Mouse (Mus musculus): Measurements from ENCODE around the gene Itfg1.
"Not testable (repeated sequence)": the region's sequence is repeated elsewhere in the genome, so short reads cannot be mapped to it uniquely, and the experiment has no call there.

Gene Itfg1

DNA sequence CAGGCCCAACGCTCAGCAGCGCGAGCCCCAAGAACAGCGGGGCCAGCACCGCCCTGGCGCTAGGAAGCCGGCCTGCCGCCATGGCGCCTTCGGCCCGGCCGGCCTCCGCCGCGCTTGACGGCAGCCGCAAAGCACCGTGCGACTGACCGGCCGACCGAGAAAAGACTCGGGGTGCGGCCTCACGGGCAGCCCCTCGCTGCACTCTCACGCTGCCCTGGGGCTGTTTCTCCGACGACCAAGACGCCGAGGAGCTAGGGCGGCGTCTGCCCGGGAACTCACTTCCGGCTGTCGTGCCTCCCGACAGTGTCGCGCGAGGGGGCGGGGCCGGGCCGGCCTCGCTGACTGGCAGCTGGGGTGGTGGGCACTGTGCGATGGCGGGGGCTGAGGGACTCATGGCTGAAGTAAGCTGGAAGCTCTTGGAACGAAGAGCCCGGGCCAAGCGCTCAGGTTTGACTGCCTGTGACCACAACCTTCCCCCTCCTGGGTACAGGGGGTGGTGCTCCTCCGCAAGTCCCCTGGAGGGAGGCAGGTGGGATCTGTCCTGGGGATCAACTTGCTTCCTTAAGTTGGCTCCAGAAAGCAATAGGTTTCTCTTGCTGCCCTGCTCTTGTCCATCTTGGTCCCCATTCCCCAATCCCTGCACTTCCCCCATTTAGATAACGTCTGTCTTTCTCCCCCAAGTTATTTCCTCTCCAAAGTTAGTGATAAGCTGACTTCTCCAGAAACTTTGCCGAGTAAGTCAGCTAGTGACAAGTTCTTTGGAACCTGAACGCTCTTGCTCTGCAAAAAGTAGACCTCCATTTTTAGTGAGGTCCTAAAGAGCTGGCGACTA, at the start of gene Itfg1, which contains the start of gene Phkb:
Gene Itfg1, minus strand, starts transcription at position 265 of the 832 bp plus-strand sequence.
Gene Phkb, plus strand, starts transcription at position 303 of the 832 bp plus-strand sequence.
- peak; percentile 83 to 86 for DNase-seq (ENCODE audit: low spot score in 2 of 2)

DNA sequence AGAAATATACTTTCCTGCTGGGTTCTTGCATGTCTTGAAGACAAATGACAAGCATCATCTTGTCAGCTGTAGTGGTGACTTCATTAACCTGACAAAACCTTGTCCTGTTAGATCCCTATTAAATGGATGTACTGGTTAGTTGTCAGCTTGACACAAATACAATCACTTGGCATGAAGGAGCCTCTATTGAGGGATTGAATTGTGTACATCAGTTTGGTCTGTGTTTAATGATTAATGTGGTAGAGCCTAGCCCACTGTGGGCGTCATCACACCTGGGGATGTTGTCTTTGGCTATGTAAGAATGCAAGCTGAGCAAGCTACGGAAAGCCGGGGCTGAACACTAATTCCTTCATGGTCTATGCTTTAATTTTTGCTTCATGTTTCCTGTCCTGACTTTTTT, 44.1 kb upstream of the Itfg1 start:
- DNase-seq (ENCODE audit: low spot score in 2 of 2), result no peak

DNA sequence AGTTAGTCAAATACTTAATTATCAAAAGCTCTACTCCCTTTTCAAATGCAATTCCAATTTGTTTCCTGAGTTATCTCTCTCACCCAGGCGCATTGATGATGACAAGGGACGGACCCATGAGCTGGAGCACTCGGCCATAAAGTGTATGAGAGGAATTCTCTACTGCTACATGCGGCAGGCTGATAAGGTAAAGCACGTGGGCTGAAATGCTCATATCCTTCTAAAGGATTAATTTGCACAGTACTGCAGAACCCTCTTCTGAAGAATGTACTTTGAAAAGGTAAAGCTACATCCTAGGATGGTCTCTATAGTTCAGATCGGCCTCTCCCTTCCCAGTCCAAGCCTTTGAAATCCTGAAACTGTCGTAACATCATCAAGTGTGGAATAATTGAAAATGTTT, 38.9 kb upstream of the Itfg1 start:
- no peak for DNase-seq (ENCODE audit: low spot score in 2 of 2)

DNA sequence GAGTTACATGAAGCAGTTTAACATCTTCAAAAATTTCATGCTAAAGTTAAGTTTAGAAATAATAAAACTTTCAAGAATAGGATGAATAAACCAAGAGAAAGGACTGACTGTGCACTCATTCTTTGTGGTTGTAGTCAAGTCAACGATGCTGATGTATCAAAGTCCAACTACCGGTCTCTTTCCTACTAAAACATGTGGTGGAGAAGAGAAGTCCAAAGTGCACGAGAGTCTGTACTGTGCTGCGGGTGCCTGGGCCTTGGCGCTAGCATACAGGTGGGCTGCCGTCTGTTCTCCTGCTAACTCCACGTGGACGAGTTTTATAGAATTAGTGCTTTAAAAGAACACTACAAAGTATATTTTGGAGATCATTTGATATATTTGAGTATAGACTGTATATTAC, 37.3 kb upstream of the Itfg1 start:
- no peak for DNase-seq (ENCODE audit: low spot score in 2 of 2)

DNA sequence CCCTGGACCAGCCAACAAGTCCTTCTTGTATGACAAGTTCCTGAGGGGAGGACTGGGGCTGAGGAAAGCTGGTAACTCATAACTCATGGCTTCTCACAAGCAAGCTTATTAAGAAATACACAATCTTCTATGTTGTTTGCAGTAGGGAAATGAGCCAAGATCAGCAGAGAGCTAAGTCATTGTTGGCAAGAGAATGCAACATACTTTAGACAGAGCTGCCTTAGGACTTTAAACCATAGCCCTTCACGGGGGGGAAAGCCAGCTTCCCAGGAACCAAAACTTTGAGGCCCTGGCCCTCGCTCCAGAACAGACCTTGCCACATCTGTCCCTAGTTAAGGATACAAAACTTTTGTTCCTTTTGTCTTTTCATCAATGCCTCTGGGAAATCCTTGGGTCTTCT, 30.9 kb upstream of the Itfg1 start:
- no peak for DNase-seq (ENCODE audit: low spot score in 2 of 2)

DNA sequence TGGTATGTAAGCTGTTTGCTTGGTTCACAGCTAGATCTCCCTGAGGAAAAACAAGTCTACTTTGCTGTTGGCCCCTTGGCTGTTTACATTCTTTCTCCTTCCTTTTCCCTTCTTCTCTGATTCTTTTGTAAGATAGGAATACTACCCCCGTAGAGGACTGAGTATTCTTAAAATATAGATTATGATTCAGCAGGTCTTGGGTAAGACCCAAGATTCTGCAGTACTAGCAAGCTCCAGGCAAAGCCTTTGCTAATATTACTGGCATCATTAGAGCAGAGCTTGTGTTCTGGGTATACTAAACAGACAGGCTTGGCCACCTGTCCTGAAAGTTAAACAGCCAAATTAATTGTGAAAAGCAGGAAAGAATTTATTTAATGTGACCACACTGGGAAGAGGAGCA, 21.7 kb upstream of the Itfg1 start:
- DNase-seq (ENCODE audit: low spot score in 2 of 2), result no peak

DNA sequence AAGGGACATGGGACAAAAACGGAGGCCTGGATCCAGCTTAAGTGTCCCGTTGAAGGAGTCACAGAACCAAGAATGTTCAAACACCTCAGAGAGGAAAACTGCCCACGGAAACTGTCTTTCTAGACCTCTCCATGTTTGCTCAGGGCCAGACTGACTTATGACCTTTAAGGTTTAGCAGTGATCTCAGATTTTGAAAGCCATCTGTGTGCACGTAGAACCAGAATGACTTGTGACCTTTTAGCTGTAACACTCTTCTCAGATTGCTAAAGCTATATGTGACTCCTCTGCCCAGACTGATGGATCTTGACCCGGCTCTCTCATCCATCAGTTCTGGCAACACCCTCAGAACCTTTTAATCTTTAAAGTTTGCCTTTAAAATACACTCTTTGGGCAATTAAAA, 19.9 kb upstream of the Itfg1 start:
- DNase-seq (ENCODE audit: low spot score in 2 of 2), result no peak

DNA sequence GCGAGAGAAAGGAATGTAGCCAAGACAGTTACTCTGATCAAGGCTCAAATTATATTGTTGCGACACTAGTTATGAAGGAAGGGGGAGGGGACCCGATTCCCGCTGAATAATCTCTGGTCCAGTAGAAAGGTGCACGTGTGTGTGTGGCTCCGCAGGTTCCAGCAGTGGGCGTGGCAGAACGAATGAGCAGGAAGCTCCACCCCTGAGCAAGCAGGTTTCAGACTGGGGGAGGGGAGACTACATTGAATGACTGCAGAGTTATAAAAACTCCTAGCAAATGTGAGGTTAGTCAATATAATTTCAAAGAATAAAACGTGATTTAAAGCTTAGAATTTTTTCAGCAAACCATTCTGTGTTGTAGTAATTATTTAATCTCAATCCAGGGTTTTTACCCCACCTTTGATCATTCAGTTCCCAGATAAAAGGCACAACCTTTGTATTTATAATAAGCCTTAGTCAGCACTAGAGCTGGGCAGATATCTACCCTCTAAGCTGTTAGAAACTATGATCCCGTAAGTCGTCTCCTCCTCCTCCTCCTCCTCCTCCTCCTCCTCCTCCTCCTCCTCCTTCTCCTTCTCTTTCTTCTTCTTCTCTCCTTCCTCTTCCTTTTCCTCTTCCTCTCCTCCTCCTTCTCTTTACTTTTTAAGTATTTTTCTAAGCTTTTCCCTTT, 16.6 kb upstream of the Itfg1 start:
- not testable (repeated sequence) for DNase-seq (ENCODE audit: low spot score in 2 of 2)

DNA sequence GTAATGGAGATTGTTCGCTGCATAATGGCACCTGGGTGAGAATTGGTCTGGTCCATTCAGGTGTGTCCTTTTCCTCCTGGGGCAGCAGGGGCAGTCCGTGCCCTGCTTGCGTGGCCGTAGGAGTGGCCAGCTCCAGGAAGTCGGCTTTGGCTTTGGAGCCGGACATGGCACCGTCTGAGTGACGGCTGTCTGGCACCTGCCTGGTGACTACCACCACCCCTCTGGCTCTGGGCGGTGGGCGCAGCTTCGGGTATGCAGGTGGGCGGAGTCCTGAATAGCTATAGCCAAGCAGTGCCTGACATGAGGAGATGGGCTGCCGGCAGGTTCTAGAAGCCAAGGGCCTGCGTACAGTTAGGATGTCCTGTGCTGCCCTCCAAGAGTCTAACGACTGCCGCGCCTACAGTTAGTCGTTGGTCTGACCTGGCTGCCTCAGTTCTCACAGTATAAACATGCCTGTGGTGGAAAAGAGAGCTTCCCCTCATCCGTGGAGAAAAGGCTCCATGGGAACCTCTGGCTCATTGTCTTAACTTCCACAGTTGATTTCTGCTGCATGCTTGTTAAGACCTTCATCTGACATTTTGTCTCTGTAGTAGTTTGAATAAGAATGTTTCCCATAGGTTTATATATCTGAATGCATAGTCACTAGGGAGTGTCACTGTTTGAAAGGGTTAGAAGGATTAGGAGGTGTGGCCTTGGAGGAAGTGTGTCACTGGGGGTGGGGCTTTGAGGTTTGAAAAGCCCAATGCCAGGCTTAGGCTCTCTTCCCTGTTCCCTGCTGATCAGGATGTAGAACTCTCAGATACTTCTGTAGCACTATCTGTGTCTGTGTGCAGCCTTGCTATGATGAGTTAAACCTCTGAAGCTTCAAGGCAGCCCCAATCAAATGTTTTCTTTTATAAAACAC, 13.8 kb upstream of the Itfg1 start:
- no peak for DNase-seq (ENCODE audit: low spot score in 2 of 2)

DNA sequence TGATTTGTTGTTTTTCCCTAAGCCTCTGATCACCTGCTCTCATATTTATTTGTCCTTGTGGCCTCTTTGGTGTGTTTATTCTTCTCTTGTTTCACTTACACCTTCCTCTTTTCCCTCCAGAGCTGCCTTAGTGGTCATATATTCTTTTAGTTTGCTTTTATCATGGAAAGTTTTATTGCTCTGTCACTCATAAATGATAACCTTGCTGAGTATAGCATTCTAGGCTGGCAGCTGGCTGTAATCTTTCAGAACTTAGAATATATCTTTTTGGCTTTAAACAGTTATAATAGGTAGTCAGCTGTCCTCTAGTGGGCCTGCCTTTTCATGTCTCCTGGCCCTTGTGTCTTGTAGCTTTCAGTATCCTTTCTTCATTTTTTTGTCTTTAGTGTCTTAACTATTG, 5.2 kb upstream of the Itfg1 start:
- DNase-seq (ENCODE audit: low spot score in 2 of 2), result no peak

DNA sequence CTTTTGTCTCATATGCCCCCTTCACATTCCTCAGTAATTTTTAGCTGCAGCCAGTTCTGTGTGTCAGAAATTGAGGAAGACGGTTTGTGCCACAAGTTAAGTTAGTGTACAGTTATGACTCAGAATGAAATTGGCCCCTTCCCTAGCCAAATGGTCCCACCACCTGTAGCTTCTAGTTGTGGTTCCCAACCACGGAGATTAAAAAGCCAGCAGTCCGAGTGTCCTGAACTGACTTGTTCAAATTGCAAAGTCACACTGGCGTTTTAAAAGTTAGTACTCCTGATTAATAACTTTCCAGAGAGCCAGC, 721 bp upstream of the Itfg1 start:
- DNase-seq (ENCODE audit: low spot score in 2 of 2), result no peak

DNA sequence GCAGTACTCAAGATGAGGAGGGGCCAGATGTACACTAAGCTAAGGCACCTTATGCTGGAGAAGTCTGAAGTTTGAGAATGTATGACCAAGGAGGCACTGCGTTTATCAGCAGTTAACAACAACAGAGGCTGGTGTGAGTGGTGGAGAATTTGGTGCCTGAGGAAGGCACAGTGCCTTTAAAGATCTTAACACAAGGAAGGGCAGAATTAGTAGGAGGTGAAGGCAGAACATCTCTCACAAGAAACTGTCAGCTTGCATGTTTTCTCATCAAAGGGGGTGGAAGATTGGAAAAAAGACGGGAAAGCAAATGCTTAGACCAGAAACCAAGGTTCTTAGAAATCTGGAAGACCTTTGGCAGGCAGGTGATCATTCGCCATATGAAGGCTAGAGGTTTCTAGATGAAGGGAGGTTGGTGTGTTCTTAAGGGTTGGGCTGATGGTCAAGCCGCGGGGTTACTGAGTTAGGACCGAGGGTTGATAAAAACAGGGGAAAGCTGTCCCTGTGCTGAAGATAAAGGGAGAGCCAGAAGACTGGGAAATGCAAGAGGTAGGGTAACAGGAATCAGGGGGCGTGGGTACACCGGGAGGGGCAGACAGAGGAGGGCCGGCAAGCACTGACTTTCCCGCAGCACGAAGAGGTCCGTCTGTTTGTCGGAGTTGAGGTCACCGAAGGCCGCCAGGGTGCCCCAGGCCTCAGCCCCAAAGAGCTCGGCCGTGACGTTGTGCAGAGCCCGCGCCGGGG, 635 bp downstream of the Itfg1 start:
- DNase-seq (ENCODE audit: low spot score in 2 of 2), result no peak

DNA sequence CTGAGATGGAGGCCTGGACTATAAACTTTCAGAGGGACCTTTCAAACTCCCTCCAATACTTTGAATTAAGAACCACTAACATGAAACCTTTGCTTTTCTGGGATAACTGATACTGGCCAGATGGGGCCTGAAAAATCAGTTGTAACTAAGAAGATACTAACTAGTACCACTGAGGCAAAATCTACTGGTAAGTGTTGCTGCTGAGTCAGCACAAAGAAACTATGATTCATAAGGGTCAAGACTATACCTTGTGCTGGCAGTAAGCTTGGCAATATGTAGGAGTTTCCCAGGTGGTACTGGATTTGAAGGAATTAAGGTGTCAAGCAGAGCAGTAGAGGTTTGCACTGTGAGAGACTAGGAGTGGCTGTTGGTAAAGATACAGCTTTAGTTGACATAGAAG, 27.1 kb downstream of the Itfg1 start:
- no peak for DNase-seq (ENCODE audit: low spot score in 2 of 2)

DNA sequence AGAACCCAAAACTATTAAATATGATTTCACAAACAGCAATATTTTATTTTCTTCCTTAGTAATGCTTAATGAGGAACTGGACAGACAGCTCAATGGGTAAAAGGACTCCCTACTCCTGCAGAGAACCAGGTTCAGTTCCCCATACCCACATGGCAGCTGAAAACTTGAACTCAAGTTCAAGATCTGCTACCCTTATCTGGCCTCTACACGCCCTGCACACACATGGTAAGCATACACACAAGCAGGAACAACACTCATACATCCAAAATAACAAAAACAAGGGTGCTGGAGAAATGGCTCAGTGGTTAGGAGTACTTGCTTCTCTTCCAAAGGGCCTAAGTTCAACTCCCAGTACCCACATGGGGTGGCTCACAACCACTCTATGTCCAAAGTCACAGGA, 39.3 kb downstream of the Itfg1 start:
- DNase-seq (ENCODE audit: low spot score in 2 of 2), result no peak

DNA sequence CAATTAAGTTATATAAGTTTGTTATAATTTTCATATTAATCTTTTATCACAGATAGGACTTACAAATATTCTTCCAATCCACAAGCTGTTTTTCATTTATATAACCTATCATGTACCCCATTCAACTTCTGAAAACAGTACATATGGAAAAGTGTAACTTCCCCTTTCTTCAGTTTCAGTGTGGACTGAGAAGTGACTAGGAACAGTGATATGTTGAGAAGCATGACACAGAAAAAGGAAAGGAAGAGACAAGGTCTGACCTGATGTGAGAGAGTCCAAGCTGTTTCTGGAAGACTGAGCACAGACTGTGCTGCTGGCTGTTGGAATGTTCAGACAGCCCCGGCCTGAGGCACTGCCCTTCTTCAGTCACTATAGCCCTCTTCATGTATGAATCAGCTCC, 40.6 kb downstream of the Itfg1 start:
- no peak for DNase-seq (ENCODE audit: low spot score in 2 of 2)

DNA sequence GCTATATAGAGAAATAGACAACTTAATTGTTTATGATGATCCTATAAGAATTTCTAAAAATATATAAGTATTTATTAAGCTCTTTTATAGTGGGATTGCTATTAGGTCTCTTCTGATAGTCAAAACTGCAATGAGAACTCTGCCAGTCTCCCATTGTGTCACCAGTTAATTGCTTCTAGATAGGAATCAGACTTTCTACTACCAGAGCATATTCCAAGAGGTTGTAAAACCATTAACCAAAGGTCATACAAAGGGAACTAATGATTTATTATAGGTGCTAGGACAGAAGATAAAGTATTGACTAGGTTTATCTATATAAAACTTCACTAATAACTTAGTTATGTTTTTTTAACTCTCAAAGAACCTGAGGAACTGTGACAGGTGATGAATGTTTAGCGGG, 44.3 kb downstream of the Itfg1 start:
- not testable (repeated sequence) for DNase-seq (ENCODE audit: low spot score in 2 of 2)

DNA sequence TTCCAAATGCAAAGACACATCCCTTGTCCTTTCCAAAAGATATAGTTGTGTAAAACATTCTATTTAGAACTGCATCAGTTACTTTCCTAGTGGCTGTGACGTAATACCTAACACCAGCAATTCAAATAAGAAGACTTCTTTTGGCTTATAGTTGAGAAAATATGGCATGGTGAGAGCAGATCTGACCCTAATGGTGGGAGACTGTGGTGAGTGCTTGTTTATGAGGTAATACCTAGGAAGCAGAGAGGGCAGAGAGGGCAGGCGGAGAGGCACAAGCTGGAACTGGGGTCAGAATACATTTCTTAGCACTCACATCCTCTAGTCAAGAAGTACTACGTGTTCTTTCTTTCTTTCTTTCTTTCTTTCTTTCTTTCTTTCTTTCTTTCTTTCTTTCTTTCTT, 52.4 kb downstream of the Itfg1 start:
- DNase-seq (ENCODE audit: low spot score in 2 of 2), result no peak

DNA sequence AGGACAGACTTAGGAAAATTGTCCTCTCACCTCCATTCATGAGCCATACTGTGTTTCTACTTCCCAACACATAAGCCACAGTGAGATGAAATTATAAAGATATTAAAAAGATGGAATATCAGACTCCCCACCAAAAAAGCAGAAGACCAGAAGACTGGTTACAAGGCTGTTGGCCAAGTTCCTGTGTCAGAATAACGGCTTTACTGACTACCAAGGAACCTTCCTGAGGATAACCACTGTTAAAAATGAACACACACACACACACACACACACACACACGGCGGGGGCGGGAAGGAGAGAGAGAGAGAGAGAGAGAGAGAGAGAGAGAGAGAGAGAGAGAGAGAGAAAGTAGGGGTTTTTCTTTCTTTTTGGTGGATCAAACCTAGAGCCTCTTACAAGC, 52.8 kb downstream of the Itfg1 start:
- no peak for DNase-seq (ENCODE audit: low spot score in 2 of 2)

DNA sequence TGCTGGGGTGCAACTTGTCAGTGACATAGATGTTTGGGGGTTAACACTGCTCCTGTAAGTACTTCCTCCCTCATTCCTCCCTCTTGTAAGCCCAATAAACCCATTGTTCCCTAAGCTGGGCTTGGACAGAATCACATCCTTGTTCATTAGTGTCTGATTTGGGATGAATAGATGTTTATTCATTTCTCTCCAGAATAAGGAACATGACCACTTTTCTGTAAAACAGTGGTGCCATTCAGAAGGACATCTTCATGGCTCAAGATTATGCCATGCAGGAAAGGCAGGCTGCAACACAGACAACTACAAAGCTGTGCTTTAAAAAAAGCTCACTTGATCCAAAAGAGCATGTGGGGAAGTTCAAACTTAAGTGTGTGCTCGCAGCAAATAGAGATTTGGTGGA, 55.2 kb downstream of the Itfg1 start:
- DNase-seq (ENCODE audit: low spot score in 2 of 2), result no peak

DNA sequence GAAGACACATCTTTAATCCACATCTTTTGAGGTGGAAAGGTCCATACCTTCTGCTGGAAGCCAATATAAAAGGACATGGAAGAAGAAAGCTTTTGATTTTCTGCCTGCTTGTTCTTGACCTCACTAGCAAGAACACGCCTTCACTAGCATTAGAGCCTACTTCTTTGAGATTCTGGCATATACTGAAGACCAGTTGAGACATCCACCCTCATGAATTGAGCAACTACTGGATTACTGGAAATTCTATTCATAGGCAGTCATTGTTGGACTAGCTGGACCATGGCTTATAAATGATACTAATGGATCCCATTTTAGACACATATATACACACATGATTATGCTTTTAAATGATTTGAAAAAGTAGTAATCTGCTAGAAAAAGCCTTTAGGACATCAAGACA, 56.9 kb downstream of the Itfg1 start:
- no peak for DNase-seq (ENCODE audit: low spot score in 2 of 2)

DNA sequence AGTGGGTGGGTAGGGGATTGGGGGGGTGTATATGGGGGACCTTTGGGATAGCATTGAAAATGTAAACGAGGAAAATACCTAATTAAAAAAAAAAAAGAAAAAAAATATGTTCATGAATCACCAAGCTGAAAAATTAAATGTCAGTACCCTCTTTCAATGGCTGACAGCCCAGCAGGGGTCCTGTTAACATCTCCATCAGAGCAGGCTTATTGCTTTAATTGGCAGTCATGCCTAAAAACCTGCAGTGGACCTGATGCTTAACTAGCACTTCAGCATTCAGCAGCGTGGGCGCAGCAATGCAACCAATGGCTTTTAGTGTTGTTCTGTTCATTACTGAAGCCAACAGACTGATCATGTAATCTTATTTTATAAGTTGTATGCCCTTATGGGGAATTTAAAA, 60.6 kb downstream of the Itfg1 start:
- no peak for DNase-seq (ENCODE audit: low spot score in 2 of 2)

DNA sequence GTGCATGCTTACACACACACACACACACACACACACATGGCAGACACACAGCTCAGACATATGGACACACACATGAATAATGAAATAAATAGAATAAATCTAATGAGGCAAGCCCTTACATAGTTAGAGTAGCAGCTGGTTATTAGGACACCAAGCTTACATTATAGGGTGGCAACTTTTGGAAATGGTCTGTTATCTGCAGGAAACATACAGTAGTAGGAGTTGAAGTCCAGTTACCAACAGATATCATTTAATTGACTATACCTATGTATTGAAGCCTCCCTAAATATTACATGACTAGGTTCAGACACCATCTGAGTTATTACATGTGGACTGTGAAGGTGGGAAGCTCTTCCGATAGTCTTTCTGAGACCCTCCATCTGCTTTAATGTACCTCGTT, 95.7 kb downstream of the Itfg1 start:
- no peak for DNase-seq (ENCODE audit: low spot score in 2 of 2)
